Mouse (Mus musculus) left cerebral cortex, adult 18-20 months (tissue): ENCODE measurements around the gene Gtsf2. TPM values are rescaled to one million over a fixed set of nuclear protein-coding genes. Genes with fewer than 3 reads are reported as not detected.

Experiments used
- DNase-seq, 2 experiments: peaks; one replicate each; pipeline ENCODE4 v3.0.0; 2021 to 2022; ENCODE audit warnings: low spot score in 2 of 2, mixed read lengths in 1 of 2
- total RNA-seq, 2 experiments: library from RNA; stranded (reverse); gene quantifications; 2 replicates each; pipeline ENCODE4 v1.2.3; 2021

Gtsf2 gene
- total RNA-seq, 2 experiments from 2014 or later = not detected

GRCm38 (mm10) chr15:103393577-103393976 is 54.7 kb downstream of the Gtsf2 start:
- DNase-seq = no peak

Other genes starting within 250 kb of the Gtsf2 start
- 100 to 1,000 TPM; 181 to 182 TPM for gene Cbx5, start 208.7 kb downstream of the Gtsf2 start, total RNA-seq
- gene Hnrnpa1, start 208.0 kb downstream of the Gtsf2 start, total RNA-seq = 100 to 1,000 TPM; 232 to 268 TPM
- gene Nfe2, start 190.1 kb downstream of the Gtsf2 start, total RNA-seq = under 1 TPM in 1 of 2 experiments, not detected in 1; 0.40 TPM
- gene Copz1, start 175.8 kb downstream of the Gtsf2 start, total RNA-seq = 10 to 100 TPM; 93.5 to 97.5 TPM
- gene Gpr84, start 137.9 kb downstream of the Gtsf2 start, total RNA-seq = 1 to 10 TPM in 1 of 2 experiments, under 1 TPM in 1; 0.42 to 1.0 TPM
- gene Zfp385a, start 108.4 kb downstream of the Gtsf2 start, total RNA-seq = 10 to 100 TPM; 72.0 to 79.3 TPM
- 1 to 10 TPM; 2.6 to 3.9 TPM for gene Itga5, start 81.7 kb downstream of the Gtsf2 start, total RNA-seq
- under 1 TPM in 1 of 2 experiments, not detected in 1; 0.45 TPM for gene Gtsf1, start 18.0 kb downstream of the Gtsf2 start, total RNA-seq
- 1 to 10 TPM; 9.0 to 9.2 TPM for gene Nckap1l, start 5.3 kb upstream of the Gtsf2 start, total RNA-seq
- 100 to 1,000 TPM; 181 to 227 TPM for gene Pde1b, start 54.6 kb upstream of the Gtsf2 start, total RNA-seq
- 100 to 1,000 TPM; 133 to 147 TPM for gene Ppp1r1a, start 89.5 kb upstream of the Gtsf2 start, total RNA-seq
- not detected for gene Glycam1, start 116.6 kb upstream of the Gtsf2 start, total RNA-seq